Mouse (Mus musculus): Measurements from ENCODE around the gene Cdc42. TPM values are rescaled to one million over a fixed set of nuclear protein-coding genes. Genes with fewer than 3 reads are reported as not detected.

Cdc42 gene
- total RNA-seq, 2 experiments from 2014 or later: 156 to 160 TPM

Other genes starting within 250 kb of the Cdc42 start
- gene Wnt4, start 80.2 kb downstream of the Cdc42 start, total RNA-seq (2021): under 1 TPM; 0.17 to 0.19 TPM
- gene Cela3a, start 52.1 kb upstream of the Cdc42 start, total RNA-seq (2021): not detected
- gene Cela3b, start 72.8 kb upstream of the Cdc42 start, total RNA-seq (2021): not detected
- gene 1700013G24Rik, start 95.6 kb upstream of the Cdc42 start, total RNA-seq (2021): not detected
- gene Hspg2, start 111.0 kb upstream of the Cdc42 start, total RNA-seq (2021): 100 to 1,000 TPM; 240 to 255 TPM
- gene Ldlrad2, start 216.8 kb upstream of the Cdc42 start, total RNA-seq (2021): not detected
- 10 to 100 TPM; 30.0 to 36.3 TPM for gene Usp48, start 236.0 kb upstream of the Cdc42 start, total RNA-seq (2021)